Mouse (Mus musculus) small intestine, adult 2 months (tissue): Measurements from ENCODE around the gene Gpr183.

ENCODE experiments used
- CTCF ChIP-seq: fragments of 200-500 bp; IDR thresholded peaks from 2 replicates; pipeline ENCODE4 v1.5.1; 2012; ENCODE audit warnings: low read depth, mild to moderate bottlenecking, control low read depth, inconsistent platforms, low read length, moderate library complexity, mixed read lengths; ENCODE audit not compliant: insufficient replicate concordance, insufficient read length; ENCODE audit errors: extremely low read depth
- POLR2A ChIP-seq: fragments of 200-500 bp; IDR thresholded peaks from 2 replicates; pipeline ENCODE4 v1.6.1; 2012; ENCODE audit warnings: low read depth, mild to moderate bottlenecking, control low read depth, inconsistent platforms, low read length, moderate library complexity

DNA sequence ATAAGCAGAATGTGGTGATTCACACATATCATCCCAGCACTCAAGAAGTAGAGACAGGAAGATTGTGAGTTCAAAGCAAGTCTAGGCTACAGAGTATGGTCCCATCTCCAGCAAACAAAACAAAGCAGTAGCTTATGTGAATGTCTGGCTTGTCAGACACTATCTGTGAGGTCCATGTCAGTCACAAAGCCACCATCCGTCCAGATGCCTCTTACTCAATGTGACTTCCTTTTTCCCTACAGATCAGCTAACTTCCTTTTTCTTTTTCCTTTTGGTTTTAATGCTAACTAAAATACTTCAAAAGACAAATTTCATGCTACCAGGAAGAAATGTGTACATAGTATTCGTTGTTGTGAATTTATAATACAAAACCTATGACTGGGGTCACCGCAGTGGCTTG, 20.5 kb upstream of the Gpr183 start:
- TF ChIP-seq CTCF = no peak
- TF ChIP-seq POLR2A = no peak
